Mouse (Mus musculus) frontal cortex, adult (tissue): ENCODE measurements around the gene Pkd1l1.

Source experiments
- ATAC-seq: cut with Nextera tagmentation; 2 replicates; pipeline ENCODE4 v1.9.2; 2017; ENCODE audit warnings: mild to moderate bottlenecking, moderate library complexity, mixed read lengths; ENCODE audit not compliant: low TSS enrichment

The Pkd1l1 gene

DNA sequence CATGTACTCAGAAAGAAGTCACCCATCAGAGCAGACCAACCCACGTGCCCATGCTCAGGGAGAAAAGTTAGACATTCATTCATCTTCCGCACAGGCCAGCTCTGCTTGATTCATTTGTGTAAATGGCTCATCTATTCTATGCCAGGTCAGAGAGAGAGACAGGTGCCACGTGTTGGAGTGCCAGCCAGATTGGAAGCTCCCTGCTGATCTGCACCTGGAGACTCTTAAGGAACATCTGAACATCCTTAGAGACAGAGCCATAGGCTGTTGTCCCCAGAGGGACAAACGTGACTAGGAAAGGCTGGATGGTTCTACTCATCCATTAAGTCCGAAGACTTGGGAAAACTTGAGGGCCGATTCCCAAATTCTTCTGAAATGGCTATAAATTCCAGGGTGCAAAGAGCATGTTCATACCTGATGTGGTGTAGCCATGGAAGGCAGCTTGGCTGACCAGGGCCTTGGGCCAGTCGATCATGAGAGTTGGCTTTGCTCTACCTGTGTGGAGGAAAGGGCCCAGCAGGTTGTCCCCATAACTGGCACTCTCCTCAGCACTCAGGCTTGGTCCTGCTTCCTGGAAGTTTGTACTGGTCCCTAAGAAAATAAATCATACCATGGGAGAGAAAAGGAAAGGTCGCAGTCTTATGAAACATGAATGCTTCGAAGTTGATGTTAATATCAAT, 36.5 kb downstream of the Pkd1l1 start:
- ATAC-seq: no peak

DNA sequence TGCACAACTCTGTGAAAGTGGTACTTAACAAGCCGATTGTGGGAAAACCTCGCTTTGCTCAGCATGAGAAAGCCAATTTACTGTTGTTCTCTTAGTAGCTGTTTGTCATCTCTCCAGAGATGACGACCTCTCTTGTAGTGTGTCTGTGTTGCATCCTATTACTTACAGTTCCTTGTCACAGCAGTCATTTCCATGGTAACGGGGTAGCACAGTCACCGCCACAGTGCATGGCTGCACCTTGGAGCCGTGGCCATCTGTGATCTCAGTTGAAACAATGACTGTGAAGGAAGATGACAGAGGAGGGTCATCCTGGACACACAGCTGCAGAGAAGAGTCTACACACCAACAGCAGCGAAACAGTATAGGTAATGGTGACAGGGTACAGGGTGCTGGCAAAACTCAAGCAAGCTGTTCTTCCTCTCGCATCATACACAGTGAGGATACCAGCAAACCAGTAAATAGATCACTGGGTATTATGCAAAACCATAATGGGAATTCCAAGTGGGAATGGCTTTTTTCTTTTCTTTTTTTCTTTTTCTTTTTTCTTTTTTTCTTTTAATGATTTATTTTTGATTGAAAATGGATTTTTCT, 56.9 kb downstream of the Pkd1l1 start:
- ATAC-seq: no peak; the same call in 1 of the 2 replicates

DNA sequence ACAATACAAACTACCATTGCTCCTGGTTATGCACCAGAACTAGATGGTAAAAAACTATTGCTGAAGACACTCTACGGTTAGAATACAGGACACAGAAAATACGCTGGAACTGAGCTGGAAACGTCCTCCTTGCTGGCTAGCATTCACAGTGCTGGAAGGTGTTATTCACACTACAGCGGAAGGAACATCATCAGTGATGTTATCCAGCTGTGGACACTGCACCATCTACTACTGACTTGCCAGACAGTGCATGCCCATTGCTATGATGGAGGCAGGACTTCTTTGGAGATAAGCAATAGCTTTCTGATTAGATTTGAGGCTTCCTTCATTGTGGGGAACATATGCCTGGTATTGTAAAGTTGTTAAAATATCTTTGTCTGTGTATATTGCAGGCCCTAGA, 90.3 kb downstream of the Pkd1l1 start:
- ATAC-seq: no peak

DNA sequence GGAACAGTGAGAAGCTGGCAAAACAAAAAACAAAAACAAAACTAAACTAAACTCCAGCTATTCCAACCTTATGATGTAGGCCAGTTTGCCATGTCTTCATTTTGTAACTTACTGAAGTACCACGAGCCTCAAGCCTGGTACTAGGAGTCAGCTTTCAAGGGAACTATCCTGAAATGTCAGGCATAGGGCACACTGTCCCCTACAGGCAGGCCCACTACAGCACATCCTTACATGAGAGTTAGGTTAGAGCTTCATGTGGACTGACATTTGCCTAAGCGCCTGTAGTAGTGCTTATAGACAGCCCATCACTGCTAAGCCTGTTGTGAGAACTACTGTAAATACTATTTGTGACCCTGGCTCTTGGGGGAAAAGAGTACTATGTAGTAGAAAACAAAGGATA, 91.5 kb downstream of the Pkd1l1 start:
- no peak for ATAC-seq

DNA sequence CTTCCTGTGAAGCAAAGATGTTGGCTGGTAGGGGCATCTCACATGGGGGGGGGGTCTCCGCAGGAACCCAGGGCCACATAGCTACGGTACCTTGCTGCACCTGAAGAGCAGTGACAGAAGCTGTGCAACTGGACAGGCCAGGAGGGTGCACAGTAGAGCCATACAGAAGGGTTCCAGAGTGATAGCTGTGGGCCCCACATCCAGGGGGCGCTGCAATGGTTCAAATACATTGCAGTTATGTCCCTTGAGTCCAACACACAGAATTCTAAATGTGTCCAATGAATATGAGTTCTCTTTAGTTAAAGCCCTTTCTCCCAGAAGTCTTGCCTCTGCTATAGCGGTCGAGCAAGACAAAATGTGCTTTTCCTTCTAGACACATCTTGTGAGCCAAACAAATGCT, 103.0 kb downstream of the Pkd1l1 start:
- ATAC-seq: no peak

DNA sequence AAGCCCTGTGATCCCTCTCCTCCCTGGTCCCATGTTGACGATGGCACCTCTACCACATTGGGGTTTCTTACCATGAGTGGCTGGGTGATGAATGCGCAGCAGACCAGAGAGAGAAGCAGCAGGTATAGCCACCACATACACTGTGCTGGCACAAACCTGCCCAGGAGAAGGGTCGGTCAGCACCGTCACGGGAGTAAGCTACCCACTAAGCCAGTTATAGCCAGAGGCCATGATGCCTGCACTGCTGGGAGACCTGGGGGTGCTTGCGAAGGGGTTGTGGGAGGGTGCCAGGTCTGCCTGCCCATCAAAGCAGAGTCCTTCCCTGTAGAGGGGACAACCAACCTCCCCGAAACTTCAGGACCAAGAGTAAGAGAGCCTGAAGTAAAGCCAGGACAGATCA, 107.0 kb downstream of the Pkd1l1 start:
- no peak for ATAC-seq

DNA sequence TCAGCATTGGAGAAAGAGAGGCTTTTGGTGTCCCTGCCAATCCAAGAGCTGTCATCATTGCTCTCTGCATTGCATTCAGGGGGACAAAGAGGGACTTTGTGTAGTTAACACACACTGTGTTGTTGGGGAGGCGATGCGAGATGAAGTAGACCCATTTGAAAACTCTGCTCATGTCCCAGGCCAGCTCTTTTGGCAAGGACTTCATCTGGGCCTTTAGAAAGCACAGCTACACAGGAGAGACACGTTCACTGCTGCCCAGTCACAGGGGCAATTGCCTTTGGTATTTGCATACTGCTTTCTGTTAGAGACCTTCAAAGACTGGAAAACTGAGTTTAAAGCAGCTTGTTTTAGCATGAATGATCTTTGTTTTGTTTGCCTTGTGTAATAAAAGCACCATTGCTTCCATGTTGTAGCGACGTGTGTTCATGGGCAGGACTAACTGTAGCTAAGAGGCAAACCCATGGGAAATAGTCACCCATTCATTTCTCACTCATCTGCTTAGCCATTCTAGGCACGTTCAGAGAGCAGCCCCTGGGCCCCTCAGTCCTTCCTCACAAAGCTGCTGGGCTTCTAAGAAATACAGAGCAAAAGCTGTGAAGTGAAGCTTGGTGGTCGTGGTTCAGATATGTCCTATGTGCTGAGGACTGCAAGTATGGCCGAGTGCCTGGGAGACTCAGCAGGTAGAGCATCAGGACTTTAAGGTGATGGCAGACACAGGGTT, 109.0 kb downstream of the Pkd1l1 start:
- ATAC-seq: peak; percentile 69

DNA sequence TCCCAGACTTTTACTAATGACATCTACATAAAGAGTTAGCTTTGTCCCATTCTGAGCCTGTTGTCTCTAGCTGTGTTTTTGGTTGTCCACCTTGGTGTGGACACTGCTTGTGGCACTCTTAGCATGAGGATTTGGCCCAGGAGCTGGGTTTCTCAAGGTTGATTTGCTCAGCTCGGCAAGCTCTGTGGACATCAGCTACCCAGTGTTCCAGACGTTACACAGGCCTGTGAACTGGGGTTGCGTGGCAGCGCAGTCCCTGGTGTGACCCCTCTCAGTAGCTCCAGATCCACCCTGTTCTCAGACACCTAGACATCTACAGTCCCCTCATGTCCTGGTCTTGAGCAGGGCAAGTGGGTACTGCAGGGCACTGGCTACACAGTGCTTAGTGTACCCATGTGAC, 110.6 kb downstream of the Pkd1l1 start:
- ATAC-seq: no peak

DNA sequence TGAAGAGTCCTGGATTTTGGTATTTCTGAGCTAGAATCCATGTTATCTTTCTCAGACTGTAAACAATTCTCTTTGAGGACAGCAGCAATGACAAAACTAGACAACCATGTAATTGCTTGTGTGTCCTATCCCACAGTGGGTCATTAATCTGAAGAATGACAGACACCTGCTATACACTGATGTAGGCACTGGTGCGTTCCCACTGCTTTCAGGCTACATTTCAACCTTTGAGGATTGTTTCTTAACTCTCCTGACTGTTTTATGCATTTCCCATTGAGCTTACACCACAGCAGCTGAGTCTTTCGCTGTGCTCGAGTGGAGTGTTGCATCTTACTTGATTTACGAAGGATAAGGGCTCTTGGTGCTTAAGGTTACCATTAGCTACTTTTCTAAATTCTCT, 111.1 kb downstream of the Pkd1l1 start:
- ATAC-seq: no peak

DNA sequence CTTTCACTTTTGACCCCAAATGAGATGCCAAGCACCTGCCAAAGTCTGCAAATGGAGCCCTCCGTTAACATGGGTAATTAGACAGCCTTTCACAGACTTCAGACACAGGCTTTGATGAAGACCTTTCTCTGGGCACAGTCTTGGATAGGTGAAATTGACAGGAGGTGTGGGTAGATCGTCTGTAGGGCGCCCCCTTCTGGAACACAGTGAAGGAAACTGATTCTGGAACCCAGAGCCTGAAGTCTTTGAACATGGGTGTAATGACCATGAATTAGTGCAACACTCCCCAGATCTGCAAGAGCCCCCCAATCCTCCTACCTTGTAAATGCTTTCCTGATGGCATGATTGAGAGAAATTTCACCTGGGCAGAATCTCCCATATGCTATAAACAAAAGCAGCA, 112.2 kb downstream of the Pkd1l1 start:
- no peak for ATAC-seq

DNA sequence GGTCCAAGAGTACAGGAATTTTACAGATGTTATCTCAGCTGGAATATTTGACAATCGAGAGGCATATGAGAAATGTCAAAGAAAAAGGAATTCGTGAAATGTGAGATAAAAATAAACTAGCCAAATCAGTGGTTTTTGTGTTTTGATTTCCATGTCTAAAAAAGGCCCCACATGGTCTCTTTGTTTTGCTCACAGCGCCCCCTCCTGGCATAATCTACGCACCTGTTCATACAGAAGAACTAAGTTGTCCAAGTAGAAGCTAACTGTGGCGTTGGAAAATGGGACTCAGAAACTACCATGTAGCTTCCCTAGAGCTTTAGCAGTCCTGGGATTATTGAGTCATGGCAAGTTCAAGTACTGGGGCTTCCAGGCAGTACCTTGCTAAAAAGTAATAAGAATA, 113.2 kb downstream of the Pkd1l1 start:
- peak; percentile 51; the same call in 1 of the 2 replicates for ATAC-seq

DNA sequence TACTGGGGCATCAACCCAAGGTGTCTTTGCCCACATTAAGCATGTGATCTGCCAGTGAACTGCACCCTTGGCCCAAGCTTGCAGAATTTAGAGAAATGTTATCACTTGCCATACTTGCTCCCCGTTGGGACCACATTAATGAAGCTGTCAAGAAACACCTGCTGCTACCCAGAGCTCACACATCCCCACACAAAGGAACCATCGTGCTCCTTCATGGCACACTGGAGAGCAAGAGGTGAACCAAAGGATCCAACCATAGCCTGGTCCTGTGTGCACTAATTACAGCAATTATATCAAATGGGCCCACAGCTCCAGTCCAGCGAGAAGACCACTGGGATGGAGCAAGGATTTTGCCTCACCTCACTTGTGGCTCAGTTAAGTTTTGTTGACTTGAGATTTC, 114.0 kb downstream of the Pkd1l1 start:
- ATAC-seq: no peak

DNA sequence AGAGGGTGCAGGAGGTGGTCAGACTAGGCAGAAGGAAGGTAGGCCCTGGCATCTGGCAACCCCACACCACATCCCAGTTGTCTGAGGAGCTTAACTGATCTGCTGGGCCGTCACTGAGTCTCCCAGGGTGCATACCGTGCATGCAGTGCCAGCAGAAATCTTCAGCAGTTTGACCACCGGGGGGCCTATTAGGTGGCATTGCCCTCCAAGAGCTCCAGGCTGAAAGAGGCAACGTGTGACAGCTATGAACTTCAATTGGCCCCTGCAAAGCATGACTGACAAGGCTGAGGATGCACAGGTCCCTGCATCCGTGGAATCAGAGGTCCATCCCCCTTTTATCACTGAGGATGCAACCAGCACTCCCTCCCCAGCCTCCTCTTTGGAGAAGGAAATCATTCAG, 116.9 kb downstream of the Pkd1l1 start:
- no peak for ATAC-seq

DNA sequence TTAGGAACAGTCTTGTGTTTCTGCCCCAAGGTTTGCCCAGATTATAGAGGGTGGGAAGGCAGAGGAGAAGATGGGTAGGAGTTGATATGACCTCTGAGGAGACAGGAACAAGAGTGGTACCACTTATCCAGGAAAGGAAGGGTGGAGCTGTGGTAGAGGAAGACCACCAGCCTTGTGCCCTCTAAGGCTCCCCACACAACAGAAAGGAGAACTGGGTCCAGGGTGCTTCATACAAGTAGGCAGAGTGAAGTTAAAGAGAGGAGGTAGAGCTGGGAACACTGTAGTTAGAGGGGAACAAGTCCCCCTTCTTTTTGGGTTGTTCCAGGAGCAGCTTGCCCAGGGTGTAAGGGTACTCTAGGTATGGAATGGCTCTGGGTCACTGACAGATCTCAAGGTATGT, 125.0 kb downstream of the Pkd1l1 start:
- no peak for ATAC-seq

DNA sequence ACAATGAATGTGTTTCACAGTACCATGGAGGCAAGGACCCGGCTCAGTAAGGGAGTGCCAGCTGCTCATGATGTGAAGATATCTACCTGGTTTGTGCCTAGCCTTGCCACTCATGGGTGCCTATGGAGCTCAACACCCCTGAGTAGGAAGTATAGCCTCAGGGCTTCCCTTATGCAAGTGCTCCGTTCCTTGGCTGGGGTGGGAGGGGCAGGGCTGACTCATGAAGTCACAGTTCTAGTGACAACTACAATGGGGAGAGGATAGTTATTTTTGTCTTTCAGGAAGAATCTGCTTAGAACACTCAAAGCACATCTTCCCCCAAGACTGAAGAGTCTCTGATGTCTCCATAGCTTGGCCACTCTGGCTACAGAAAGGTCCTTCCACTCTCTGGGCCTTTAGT, 125.4 kb downstream of the Pkd1l1 start:
- ATAC-seq: peak; percentile 87

DNA sequence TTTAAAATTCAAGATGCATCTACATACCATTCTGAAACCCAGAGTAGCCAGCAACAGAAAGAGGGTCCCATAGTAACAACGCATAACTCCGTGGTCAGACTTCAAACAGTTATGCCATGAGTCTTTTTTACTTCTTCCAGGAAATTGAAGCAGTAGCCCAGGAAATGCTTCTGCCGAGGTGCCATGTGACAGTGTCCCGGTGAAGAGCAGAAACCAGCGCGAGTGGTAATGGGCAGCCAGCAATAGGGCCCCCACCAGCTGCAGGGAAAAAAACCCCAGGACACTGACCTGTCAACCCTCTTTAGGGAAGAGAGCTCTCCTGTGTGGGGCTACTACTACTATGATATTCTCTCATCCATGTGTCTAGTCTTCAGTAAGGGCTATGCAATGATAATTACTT, 136.9 kb downstream of the Pkd1l1 start:
- no peak for ATAC-seq

DNA sequence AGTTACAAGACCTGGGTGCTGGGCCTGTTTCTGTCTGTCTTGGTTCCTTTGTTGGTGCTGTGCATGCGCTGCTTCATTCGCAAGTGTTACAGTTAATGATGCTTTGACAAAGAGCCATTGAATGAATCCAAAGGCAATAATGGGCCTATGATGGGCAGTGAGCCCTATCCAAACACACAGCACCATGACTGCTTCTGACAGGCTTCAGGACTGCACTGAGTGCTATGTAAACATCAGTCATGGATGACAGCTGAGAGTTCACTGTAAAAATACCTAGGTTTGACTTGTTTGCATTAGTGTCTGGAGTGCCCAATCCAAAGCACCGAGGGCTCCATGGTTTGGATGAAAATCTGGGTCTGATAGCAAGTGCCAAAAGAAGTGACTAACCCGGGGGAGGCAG, 138.9 kb downstream of the Pkd1l1 start:
- no peak for ATAC-seq

DNA sequence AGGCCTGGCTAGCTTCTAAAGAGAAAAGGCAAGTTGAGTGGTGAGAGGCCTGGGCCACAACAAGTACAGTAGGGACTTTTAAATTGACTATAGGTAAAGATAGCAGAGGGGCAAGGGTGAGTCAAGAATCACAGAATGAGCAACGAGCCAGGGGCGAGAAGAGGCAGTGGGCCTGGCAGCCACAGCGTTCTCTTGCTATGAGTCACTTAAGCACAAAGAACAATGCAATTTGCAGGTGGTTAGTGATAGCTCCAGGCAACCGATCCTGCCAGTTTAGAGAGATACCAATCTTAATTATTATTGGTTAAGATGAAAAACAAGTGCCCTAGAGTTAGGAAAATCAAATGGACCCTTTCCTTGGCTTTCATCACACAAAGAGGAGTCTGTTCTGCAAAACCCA, 142.5 kb downstream of the Pkd1l1 start:
- ATAC-seq: no peak

DNA sequence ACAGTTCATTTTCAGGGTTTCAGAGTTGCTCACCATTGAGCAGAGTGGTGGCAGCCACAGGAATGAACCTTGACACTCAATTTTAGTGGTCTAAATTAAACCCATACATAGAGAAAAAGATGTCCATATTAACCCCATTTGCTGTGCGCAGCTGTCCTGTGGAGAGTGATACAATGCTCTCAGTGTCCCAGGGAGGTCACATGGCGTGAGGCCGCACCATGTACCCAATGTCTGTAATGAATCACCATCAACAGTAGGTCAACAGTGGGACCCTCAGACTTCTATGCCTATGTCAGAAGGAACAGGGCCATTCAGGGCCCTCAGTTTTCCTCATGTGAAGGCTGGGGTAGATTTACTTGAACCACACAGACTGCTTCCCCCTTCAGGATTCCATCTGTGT, 143.5 kb downstream of the Pkd1l1 start:
- no peak for ATAC-seq

DNA sequence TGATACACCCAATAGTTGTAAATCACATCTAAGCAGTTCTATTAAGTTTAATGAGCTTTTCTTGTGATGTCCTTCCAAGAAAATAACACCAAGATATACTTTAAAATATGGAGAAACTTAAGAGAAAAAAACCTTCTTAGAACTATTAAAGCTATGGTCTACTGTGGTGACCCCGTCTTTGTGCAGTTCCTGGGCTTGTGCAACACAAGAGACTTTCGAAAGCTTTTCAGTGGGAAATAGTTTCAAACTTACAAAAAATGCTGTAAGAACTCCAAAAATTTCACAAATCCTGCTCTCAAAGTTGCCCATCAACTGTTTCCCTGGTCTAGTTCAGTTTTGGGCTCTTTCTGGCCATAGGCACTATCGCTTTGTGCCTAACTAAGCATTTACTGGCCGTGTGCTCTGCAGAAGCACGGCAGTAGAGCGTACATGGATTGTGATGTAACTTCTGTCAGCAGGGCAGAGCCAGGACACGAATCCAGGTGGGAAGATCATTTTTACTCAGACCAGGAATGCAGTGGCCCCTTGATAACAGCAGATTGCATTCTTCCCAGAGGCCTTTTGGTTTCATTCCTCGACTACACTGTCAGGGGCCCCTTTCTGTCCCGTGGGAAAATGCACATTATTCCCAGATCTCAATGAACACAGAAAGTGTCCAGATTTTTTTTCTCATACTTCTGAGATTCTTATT, 144.1 kb downstream of the Pkd1l1 start:
- no peak for ATAC-seq

DNA sequence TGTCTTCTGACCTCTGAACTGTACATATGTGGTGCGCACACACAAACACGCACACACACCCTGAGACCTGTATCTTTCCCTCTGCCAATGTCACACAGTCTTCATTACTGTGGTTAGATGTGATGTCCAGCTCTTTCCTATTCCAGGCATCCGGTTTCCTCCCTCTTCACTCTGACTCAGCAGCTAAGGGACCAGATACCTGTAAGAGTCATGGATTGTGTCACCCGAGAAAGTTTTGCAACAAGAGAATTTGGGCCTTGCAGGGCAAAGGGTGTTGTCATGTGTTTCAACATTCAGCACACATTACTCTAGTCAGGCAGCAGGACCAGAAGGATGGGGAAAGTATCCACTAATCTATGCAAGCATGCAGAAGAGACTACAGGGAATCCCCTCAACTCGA, 146.5 kb downstream of the Pkd1l1 start:
- ATAC-seq: no peak

DNA sequence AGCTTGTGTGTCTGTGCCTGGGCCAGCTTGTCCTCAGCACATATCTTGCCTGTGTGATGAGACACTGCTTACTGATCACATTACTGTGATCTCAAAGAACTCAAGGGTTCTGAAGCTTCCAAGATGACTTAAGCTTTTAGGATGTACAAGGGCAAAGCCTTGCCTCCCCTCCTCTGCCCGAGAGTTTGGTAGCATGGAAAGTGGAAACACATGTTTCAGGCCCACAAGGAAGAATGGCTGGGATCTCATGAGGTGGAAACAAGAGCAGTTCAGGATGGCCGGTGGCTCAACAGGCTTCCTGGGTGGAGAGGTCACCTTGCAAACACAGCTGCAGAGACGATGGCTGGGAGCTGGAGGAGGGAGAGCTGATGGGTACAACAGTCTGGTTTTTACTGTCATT, 147.0 kb downstream of the Pkd1l1 start:
- no peak for ATAC-seq

DNA sequence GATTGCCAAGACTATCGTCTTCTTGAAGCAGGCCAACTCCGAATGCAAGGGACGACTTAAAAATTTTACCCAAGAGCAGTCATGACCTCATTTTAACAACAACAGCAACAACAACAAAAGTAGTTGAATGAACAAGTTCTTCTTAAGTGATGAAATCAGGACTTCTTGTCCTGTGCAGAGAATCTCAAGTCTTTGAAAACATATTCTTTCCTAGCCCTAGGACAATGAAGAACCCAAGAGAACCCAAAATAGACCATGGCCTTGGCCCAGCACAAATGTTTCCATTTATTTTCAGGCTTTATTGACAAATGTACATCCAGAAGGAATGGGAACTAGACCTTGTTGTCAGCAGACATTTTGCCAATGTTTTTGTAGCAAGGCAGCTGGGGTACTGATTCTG, 147.7 kb downstream of the Pkd1l1 start:
- no peak for ATAC-seq
